Mouse (Mus musculus) lung, postnatal 0 days (tissue): ENCODE measurements at regions not wholly inside any gene's neighbourhood (a gene's known extent, or its start where the extent isn't known, plus 50 kb on each side); places are given as distances from the start of the nearest gene placed in this dataset.

Source experiments
- CTCF ChIP-seq: IDR thresholded peaks from 2 replicates; pipeline ENCODE4 v1.5.1; 2016; ENCODE audit warnings: antibody characterized with exemption, mild to moderate bottlenecking
- EP300 ChIP-seq: IDR thresholded peaks from 2 replicates; pipeline ENCODE4 v1.6.1; 2016; ENCODE audit warnings: antibody characterized with exemption, mild to moderate bottlenecking, control low read depth

DNA sequence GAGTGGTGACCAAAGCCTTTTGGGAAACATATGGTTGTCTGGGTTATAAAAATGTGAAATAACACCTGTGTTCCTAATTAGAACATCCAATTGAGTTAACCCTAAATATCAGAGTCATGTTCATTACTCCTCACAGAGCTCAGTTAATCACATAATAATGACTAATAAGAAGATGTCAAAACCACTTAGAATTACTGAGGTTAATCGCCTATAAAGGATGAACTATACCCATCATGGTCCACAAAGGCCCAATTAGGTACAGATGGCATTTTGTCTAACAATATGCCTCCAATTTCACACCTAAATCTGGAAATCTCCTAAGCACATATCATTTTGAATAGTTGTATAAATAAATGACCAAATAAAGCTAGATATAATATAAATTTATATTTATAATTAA lies 1633.4 kb upstream of the Cdh6 start:
- TF ChIP-seq CTCF (no peak), EP300 (no peak)
